Mouse (Mus musculus): ENCODE measurements around the gene C1rl.
"Not testable (repeated sequence)": the region's sequence is repeated elsewhere in the genome, so short reads cannot be mapped to it uniquely, and the experiment has no call there.

Gene C1rl

DNA sequence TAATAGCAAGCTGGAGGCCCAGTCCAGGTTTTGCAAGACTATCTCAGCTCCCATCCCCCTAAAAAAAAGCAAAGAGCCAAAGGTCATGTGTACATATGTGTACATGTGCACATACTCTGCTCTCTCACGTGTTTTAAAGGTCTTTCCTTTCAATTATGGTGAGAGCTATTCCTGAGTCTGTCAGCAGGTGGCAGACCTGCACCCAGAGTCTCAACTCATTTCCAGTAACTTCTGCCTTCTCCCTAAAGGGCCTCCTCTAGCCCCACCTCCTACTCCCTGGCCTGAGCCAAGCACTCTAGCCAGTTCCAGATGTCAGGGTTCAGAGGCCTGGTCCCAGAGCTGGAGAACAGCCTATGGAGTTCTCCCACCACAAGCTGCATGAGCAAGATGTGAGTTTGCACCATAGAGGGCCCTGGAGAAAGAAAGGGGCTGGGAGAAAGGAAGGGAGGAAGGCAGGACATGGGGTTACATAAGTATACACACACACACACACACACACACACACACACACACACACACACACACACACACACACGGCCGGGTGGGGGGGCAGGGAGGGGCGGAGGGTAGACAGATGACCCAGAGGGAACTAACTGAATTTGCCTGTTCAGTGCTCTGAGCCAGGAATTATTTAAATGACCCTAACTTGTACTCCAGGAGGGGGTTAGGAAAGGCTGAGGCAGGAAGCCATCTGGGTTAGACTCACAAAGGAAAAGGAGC is at the start of gene C1rl:
C1rl (plus strand) TSS at position 272 of the 720 bp plus-strand sequence.
- DNase-seq, result peak; percentile 72

DNA sequence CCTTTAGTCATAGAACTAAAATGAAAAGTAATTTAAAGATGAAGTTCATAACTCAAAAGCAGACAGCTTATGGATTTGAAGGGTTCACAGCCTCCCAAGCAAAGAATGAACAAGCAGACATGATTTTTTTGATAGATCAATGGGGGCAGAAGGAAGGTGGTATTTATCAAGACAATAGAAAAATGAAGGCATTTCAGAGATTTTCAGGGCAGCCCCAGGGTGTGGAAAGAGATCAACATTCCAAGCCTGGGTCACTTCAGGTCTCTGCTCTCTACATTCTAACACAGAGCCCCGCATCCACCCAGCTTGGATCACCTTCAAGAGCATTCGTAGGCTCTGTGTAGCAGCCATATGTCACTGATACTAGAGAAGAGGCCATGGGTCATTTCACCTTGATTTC is 49.6 kb upstream of the C1rl start:
- no peak for DNase-seq

DNA sequence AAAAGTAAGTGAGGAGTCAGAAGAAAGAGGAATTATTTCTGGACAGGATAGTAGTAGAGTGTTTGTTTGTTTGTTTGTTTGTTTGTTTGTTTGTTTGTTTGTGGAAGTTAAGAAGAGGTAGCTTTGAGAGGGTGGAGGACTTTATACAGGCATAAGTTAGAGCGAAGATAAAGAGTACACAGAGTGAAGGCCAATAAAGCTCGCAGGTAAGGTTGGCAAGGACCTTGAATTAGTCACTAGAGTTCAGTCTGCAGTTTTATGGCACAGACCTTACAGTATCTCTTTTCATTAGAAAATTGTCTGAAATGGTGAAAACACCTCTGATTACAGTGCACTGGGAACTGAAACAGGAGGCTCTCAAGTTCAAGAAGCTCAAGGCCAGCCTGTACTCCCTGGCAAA is 46.9 kb upstream of the C1rl start:
- no peak for DNase-seq

DNA sequence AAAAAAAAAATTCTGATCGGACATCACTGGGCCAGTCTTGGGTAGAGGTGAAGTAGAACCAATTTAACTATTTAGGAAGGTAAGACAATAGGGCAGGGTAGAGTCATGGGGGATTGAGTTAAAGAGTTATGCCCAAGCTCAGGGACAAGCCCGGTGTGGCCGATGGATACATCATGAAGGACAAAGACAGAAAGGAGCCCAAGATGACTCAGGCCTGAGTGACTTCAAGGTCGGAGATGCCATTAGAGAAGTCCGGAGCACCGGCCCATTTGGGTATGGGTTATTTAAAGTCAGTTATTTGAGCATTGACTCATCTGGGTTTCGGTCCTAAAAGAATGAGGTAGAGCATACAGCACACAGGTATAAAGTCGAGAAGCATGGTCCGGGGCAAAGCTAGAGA is 46.5 kb upstream of the C1rl start:
- DNase-seq, result no peak

DNA sequence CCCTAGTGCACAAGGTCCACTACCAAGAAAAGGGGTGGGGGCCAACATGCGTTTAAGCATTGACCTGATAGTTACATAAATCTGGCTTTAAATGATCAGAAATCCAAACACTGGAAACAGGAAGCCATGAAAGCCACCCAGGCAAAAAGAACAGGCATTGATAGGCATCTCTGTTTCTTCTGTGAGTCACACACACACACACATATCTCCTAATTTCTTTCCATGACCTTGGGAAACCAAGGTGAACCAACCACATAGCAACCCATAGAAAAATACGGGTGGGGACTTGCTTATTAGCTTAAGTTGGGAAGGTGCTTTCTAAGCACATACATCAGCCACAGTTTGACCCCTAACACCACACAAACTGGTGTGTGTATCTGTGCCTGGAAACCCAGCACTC is 45.6 kb upstream of the C1rl start:
- no peak for DNase-seq

DNA sequence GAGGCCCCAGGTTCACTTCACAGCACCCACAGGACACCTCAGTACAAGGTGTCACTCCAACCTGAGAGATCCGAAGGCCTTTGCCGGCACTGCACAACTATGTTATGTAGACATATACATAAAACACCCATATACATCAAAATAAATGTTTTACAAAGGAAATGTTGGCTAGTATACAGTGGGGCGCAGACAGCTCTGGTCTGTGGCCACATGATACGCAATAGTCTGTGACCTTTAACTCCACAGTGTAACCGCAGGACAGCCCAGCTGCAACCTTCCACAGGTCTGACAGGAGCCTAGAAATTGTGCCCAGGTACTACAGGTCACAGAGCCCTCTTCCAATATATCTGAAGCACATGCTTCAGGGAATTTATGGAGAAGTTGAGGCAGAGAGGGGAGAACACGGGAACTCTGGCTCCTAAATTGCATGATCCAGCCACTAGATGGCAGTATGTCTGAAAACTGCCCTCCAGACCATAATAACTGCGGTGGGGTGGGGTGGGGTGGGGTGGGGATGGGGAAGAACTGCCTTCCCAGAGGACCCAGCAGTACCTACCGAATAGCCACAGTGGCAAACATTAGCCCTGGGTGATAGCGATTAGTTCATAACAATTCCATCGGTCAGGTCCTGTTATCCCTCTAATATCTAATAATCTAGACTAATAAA is 44.6 kb upstream of the C1rl start:
- no peak for DNase-seq

DNA sequence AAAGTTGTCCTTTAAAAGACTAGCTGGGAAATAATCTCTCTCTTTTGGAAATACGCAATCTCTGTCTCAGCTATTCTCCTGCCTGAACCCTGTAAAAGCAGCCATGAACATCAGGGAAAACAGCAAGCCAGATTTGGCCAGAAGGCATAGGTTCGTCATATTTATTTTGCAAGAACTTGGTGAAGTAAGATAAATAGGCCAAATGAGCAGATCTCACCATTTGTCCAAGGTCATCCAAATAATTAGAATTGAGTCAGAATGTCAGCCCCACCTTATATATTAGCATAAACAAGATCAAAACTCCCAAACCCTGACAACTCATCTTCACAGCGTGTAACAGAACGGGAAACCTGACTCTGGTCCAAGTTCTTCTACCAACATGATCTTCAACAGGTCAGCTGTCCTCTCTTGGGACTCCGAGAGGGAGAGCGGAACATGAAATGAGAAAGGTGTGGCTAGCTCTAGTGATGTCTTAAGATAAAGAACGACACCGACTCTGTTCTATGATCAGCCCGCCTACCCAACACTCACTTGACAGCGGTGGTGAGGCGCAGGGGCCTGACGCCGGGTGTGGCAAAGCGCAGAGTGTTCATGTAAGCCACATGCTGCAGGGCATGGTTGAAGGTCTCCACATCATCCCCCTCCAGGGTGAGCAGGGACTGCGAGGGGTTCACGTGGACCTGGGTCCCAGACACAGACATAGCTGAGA is 43.8 kb upstream of the C1rl start:
- no peak for DNase-seq

DNA sequence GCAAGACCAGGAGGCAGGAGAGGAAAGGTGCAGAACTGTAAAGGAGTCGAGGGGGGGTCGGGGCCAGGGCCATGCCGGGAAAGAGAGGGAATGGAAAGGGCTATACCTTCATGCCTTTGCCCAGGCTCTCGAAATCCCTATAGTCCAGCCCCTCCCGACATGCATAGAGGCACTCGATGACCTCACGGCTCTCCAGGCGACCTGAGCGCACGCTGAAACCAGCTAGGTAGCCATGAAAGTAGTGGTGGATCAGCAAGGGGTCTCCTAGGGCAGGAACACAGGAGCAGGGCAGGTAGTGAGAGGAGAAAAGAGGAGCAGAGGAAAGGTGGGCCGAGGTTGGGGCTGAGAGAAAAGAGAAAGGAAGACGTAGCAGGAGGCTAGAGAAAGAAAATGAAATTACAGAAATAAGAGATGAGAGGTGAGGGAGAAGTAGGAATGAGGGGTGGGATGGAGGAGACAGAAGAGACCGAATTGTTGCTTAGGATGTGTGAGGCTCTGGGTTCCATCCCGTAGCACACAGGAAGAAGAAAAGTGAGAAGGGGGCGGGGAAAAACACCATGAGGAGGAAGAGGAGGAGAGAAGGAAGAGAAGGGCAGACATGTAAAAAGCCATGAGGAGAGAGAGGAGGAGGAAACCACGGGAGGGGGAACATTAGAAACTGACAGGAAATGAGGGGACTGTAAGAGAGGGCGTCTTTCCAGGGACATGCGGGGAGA is 43.1 kb upstream of the C1rl start:
- DNase-seq, result no peak

DNA sequence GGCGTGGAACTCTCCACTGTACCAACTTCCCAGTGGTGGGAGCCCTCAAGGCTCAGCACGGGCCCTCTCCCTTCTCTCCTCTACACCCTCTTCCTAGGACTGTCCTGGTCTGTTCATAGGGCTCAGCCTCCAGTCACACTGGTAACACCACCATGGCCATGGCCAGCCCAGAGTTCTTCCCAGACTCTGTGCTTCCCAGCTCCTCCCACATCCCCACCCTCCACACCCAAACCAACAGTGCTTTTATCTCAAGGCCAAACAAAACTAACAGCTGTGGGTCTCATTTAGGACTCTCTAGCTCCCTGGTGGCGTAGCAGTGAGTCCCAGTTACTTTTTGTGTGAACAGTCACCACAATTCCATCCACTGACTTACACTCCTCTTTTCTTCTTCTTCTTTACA is 40.9 kb upstream of the C1rl start:
- no peak for DNase-seq

DNA sequence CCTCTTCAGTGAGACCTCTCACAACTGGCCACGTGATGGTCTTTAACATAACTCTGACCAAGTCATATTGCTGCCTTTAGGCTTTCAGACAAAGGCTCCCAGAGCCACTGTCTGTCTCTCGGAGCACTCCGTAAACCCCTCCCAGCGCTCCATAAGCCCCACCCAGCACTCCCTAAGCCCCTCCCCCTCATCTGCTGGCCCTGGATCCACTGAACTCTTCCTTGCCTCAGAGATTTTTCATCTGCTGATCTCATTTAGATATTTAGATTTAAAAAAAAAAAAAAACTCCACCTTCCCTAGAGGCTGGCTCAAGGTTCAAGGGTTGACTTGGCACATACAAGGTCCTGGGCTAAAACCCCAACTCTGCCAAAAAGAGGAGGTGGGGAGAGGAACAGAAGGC is 39.2 kb upstream of the C1rl start:
- no peak for DNase-seq

DNA sequence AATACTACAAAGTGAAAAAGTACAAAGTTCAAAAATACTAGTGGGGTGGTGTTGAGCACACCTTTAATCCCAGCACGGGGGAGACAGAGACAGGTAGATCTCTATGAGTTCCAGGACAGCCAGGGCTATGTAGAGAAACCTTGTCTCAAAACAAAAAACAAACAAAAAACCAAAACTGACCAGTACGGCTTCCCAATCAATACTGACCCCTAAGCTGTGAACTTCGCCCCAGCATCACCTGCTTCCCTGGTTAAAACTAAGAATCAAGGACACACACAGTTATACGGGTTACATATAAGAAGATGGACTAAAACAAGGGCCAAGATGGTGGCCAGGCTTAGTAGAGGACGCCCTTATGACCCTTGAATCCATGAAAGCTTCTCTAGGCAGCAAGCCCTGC is 36.7 kb upstream of the C1rl start:
- no peak for DNase-seq

DNA sequence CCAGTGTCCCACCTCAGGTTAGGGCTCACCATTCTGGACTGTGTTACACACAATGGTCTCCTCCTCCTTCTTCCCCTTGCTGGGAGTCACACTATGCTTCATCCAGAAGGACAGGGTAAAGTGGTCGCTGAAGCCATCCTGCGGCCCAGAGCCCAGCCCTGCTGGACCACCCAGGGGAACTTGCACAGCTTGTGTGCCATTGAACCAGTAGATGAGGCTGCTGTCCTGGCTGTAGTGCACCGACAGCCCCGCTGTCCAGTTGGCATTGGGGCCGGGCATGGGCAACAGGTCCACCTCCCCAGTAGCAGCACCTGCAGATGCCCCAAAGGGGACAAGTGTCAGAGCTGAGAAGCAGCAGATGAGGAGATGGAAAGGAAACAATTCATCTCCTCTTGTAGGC is 35.1 kb upstream of the C1rl start:
- DNase-seq, result no peak

DNA sequence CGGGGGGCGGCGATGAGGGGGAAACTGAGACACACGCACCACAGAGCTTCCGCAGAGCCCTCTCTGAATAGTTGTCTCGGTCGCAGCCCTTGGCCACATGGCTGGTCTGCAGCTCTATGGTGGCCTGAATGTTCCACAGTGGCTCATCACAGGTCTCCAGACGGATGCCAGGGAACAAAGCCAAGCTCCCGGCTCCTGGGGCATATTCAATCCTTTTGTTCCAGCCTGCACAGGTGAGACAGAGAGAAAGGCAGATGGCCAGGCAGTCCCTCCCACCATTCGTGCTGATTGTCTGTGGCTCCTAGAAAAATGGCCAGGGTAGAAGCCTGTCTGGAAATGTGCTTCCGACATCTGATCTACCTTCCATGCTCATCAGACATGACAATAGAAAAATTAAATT is 34.4 kb upstream of the C1rl start:
- no peak for DNase-seq

DNA sequence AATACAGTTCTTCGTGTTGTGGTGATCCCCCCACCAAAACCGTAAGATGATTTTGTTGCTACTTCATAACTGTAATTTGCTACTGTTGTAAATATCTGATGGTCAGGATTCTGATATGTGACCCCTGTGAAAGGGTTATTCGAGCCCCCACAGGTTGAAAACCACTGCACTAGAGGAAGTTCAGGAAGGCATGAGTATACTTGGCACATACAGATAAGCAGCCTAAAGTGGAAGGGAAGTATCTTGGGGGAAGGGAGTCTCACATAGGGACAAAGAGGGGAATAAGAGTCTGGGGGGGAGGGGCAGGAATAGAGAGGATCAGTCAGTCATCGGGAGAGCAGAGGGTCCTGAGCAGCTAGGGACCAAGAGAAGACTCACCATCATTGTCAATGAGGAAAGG is 33.5 kb upstream of the C1rl start:
- DNase-seq, result no peak

DNA sequence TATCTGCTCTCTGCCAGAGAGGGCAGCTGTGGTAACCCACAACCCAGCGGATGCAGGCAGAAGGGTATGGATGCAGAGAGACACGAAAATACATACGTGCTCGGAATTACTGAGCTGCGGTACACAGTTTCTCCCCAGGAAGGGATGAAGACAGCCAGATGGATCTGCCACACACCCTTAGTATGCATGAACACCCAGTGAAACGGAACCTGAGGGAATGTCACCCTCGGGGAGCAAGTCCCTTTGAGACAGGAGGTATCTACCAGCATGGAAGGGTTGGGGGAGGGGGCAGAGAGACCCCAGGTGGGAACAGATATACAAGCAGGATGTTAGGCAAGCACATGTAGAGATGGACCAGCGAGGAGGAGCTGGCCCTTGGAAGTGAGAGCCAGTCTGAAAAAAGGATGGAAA is 29.0 kb upstream of the C1rl start:
- peak; percentile 40 for DNase-seq

DNA sequence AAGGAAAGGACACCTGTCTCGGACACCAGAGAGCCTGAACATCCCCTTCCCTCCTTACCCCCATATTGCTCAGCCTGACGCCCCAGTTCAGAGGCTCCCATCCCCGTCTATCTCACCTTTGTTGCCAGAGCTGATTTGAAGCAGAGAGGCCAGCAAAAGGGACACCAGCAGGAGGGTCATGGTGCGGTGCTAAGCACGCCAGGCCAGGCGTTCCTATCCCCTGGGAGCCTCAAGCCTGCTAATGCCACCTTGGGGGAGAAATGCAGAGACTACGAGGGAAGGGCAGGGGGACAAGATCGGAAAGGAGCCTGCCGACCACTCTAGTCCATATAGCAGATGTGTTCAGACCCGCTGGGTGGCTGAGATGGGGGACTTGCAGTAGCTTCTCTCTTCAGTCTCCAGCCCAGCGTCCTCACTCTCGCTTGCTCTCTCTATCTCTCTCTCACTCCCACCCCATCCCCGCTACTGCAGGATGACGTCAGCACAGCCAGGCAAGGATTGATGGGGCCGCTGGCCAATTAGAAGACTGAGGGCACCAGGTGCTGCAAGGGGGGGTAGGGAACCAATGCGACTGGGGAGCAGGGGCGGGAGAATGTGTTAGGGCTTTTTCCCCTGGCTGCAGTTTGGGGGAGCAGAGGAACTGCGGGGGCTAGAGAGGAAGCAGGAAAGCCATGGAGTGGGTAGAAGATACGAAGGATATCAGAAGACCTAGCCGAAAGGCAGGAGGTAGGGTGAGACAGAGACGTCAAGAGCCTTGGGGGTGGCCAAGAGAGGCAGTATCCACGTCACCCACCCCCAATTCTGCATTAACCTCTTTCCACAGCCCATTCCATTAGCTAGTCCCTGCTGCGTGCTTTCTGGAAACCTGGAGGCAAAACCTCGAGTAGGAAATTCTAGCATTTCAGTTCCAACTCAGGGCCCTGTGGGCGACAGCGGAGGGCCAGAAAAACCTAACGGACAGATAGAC is 28.3 kb upstream of the C1rl start, which contains the start of gene Clstn3:
Clstn3 (minus strand) TSS at position 490 of the 967 bp plus-strand sequence.
- DNase-seq, result peak; percentile 92

DNA sequence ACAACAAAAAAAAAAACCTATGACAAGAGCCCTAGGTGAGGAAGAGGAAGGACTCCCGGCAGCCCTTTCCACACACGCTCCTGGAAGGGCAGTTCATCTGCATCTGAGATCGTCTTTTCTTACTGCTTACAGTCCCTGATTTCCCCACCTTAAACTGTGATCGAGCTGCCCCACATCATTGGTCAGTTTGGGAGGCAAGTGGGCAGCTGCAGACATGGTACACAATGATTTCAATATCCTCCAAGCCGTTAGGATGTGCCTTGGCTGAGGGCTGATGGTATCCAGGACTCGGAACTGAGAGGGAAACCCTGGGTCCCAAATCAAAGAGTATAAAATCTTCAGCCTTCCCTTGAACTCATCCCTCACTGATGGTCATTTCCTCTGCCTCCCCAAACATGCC is 27.6 kb upstream of the C1rl start:
- DNase-seq, result no peak

DNA sequence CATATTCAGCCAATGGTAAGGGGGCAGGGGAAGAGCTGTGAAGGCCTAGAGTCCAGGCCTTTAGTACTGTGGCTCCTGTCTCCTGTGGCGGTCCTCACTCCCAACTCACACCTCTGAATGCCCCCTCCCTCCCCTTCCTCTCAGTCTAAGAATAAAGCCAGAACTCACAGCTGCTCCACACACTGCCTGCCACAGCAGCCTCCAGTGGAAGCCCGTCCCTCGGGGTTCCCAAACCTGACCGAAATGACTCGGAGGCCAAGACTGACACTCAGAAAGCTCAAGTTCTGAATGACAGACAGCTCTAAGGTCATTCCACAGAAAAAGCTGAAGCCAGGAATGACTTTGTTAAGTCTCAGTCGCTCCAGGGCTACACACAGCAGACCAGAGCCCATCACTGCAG is 27.2 kb upstream of the C1rl start:
- DNase-seq, result no peak

DNA sequence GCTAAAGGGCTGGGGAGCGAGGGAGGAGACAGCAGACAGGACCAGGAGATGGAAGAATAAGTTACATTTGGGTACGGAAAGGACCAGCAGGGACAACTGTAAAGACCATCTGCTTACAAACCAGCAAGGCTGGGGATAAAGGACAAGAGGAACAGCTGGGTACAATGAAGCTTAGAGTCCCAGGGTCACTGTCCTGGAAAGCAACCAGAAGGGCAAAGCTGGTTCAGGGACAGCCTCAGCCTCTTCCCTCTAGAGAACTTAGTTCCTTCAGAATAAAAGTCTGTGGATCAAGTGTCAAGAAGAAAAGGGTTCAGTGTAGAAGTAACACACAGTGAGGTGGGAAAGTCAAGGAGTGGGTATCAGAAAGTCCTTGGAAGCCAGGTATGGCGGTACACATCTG is 21.8 kb upstream of the C1rl start:
- no peak for DNase-seq

DNA sequence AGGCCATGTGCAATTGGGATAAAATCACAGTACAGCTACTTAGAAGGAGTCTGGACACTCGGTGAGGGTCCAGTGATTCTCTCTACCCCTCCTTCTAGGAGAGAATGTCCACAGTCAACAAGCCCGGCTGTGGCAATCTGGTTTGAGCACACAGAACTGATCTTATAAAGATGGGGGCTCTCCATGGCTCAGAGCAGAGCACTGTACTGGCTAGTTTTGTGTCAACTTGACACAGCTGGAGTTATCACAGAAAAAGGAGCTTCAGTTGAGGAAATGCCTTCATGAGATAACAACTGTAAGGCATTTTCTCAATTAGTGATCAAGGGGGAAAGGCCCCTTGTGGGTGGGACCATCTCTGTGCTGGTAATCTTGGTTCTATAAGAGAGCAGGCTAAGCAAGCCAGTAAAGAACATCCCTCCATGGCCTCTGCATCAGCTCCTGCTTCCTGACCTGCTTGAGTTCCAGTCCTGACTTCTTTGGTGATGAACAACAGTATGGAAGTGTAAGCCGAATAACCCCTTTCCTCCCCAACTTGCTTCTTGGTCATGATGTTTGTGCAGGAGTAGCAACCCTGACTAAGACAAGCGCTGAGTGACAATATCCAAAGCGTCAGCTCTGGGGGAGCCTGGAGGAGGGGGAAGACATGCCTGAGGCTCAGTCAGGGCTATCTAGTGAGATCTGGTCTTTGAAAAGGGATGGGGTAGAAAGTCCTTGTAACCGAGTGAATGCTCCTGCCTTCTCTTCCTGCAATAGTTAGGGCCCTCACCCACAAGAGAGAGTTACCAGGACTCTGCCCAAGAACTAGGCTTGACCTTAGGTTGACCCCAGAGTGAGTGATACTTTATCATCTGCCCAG is 20.9 kb upstream of the C1rl start:
- DNase-seq, result not testable (repeated sequence)

DNA sequence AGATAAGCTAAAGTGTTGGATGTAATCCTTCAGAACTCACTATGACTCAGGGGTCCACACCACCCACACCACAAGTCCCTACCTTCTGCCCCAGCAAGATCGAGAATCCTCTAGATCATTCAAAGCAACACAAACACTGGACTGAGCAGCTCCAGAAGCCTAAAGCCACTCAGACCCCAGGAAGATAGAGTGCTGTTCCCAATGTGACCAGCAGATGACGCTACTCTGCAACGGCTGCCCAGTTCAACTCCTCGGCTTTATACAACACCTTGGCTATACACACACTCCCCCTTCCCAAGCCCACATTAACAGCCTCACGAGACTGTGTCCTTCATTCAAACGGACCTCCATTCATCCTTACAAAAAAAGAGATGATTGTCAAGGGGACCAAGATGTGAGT is 20.1 kb upstream of the C1rl start:
- DNase-seq, result peak; percentile 78

Data from thymus, postnatal 4 days (tissue).